Mouse (Mus musculus): Measurements from ENCODE around the gene Gm9837.
A peak's percentile ranks its signal among the peaks of the same experiment; 100 is the strongest.

Gm9837 gene

DNA sequence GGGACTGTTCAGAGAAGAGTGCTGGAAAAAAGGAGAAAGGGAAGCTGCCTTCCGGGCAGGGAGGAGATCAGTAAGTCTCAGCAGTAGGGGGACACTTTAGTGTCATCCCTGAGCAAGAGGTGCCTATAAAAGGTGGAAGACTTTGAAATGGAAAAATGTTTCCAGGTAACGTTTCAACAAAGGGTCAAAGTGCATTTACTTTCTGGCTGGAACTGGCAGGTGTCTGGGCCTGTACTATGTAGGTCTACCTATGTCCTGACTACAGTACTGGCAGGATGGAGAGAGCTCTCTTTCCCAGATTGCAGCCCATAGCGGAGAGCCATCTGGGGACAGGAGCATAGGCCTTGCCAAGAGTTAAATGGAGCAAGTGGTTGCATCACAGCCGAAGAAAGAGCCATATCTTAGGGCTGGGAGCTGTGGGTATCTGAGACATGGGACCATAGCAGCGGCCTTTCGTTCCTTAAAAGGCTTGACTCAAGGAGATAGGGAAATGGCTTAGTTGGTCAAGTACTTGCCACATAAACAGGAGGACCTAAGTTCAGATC is 44.5 kb downstream of the Gm9837 start:
- peak; percentile 29 to 50 for DNase-seq

DNA sequence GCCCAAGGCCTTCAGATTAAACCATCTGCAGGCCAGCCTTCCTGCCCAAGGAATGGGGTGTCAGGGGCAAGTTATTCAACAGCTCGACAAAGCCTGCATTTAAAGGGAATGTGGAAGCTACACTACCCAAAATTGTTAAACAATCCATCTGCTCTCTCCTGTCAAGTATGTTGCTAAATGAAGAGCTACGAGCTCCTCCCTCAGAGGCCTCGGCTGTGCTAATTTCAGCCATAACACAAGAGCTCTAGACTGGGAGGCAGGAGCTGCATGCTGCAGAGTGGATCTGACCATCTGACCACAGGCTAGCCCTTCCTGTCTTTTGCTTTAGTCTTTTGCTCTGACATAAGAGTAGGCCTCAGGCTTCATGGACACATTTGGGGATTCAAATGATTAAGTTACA is 45.0 kb downstream of the Gm9837 start:
- DNase-seq, result no peak

DNA sequence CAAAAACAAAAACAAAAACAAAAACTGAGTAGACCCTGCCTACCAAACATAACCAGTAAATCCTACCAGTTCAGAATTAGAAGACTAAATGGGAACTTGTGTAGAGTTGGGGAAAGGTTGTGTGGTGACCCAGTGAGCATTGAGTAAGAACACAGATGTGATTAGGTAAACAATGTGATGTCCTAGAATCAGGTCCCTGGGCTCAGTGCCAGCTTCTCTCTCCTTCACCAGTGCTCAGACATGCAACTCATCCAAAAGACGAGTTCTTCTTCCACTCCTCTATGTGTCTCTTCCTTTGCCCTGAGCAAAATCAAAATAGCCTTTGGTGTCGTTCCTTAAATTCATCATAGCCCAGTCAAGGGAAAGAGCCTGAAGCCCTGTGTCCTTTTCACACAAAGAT is 45.5 kb downstream of the Gm9837 start:
- DNase-seq, result peak in 1 of 2 experiments; percentile 43

DNA sequence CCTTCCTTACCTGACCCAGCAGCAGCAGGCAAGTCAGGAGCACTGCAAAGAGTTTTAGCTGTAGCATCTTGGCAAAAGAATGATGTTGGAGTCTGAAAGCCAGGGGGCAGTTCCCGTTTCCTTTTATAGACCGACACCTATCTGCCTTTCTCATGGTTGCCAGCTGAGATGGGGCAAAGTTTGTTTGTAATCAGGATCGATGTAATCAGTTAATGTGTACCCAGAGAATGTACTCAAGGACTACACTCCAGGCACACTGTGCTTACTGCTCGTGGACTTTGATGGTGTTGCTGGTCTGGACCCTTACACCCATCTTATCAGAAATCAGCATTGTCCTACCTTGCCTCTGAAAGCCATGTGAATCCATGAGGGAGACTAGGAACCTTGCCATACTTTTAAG is 47.2 kb downstream of the Gm9837 start, which contains the start of gene Leap2:
Leap2 (minus strand) TSS at position 135 of the 400 bp plus-strand sequence.
- DNase-seq, result no peak

All from cerebellum, postnatal 14 days (tissue).